Mouse (Mus musculus) liver, embryonic 12.5 days (tissue): ENCODE results near the gene Acyp1. TPM values are rescaled to one million over a fixed set of nuclear protein-coding genes. Genes with fewer than 3 reads are reported as not detected.

Experiments
- ATAC-seq: fragments of 200-750 bp; cut with Nextera tagmentation; 2 replicates; pipeline ENCODE4 v1.8.0; 2017; ENCODE audit warnings: moderate number of reproducible peaks, mild to moderate bottlenecking, moderate library complexity
- H3K27ac ChIP-seq: fragments of 300-500 bp; sonication (generic); 2 replicates; pipeline ENCODE4 v1.5.1; 2016; ENCODE audit warnings: mild to moderate bottlenecking
- H3K27me3 ChIP-seq: fragments of 300-500 bp; sonication (generic); replicated peaks from 2 replicates; pipeline ENCODE4 v1.6.1; 2016; ENCODE audit warnings: mild to moderate bottlenecking, moderate library complexity
- H3K36me3 ChIP-seq: fragments of 300-500 bp; sonication (generic); 2 replicates; pipeline ENCODE4 v1.6.1; 2016; ENCODE audit warnings: mild to moderate bottlenecking, moderate library complexity
- H3K4me1 ChIP-seq: fragments of 300-500 bp; sonication (generic); 2 replicates; pipeline ENCODE4 v1.6.1; 2016
- H3K4me2 ChIP-seq: fragments of 300-500 bp; sonication (generic); 2 replicates; pipeline ENCODE4 v1.6.1; 2016; ENCODE audit warnings: mild to moderate bottlenecking, moderate library complexity
- H3K4me3 ChIP-seq: fragments of 300-500 bp; sonication (generic); 2 replicates; pipeline ENCODE4 v1.5.1; 2016; ENCODE audit warnings: mild to moderate bottlenecking, moderate library complexity
- H3K9ac ChIP-seq: fragments of 300-500 bp; sonication (generic); 2 replicates; pipeline ENCODE4 v1.6.1; 2016; ENCODE audit warnings: mild to moderate bottlenecking, moderate library complexity
- H3K9me3 ChIP-seq: fragments of 300-500 bp; sonication (generic); replicated peaks from 2 replicates; pipeline ENCODE4 v1.6.1; 2016; ENCODE audit warnings: mild to moderate bottlenecking, moderate library complexity
- WGBS: fragments of 180-500 bp; shearing (Covaris S2); methylation state at CpG from one replicate; pipeline ENCODE4 v1.1.7; 2016; ENCODE audit not compliant: insufficient replicate concordance; 5-methylcytosine and 5-hydroxymethylcytosine counted together
- polyA plus RNA-seq: library from polyadenylated mRNA; unstranded; fragments of >200 nt; fragmentation: Nextera tagmentation; extraction: Ambion mirVana; gene quantifications from 2 replicates; pipeline ENCODE4 v1.2.1, GENCODE M21; 2016

Gene Acyp1
- polyA plus RNA-seq, 1 experiment from 2014 or later, result 76.1 TPM

- Histone ChIP-seq H3K4me2 (peak overlapping the region; percentile 71), H3K36me3 (peaks cover 12% of the 10 kb centered on the region), H3K4me3 (peak overlapping the region; percentile 78), H3K9ac (peak overlapping the region; percentile 85; the same call in 1 of the 2 replicates), H3K9me3 (no peaks in the 10 kb centered on the region), H3K4me1 (peaks cover 36% of the 10 kb centered on the region), H3K27me3 (no peaks in the 10 kb centered on the region), H3K27ac (peak overlapping the region; percentile 25; the same call in 1 of the 2 replicates)
- WGBS, result 35% methylated on average over 12 of the region's 12 CpGs
- peak; percentile 37 for ATAC-seq
These were observed 7.2 kb downstream of the Acyp1 start for GRCm38 (mm10) chr12:85280845-85281651.

- H3K4me3 ChIP-seq, result peak overlapping the region; percentile 78
- peaks cover 36% of the 10 kb centered on the region for H3K4me1 ChIP-seq
- H3K4me2 ChIP-seq, result peak overlapping the region; percentile 71
- ATAC-seq, result peak; percentile 88
- peak overlapping the region; percentile 85 for H3K9ac ChIP-seq
- no peaks in the 10 kb centered on the region for H3K27me3 ChIP-seq
- peak overlapping the region; percentile 89 for H3K27ac ChIP-seq
- peaks cover 20% of the 10 kb centered on the region for H3K36me3 ChIP-seq
- WGBS, result under 1% methylated on average over 31 of the region's 31 CpGs
- no peaks in the 10 kb centered on the region for H3K9me3 ChIP-seq
These were observed 8.0 kb downstream of the Acyp1 start for GRCm38 (mm10) chr12:85280105-85280844.

GRCm38 (mm10) chr12:85279396-85280080 is 8.7 kb downstream of the Acyp1 start:
- Histone ChIP-seq H3K4me3 (peak overlapping the region; percentile 78), H3K9ac (peak overlapping the region; percentile 85), H3K9me3 (no peaks in the 10 kb centered on the region), H3K4me1 (peaks cover 36% of the 10 kb centered on the region), H3K36me3 (peaks cover 27% of the 10 kb centered on the region), H3K27ac (peak overlapping the region; percentile 89), H3K4me2 (peak overlapping the region; percentile 71), H3K27me3 (no peaks in the 10 kb centered on the region)
- peak; percentile 62 for ATAC-seq
- WGBS, result 3% methylated on average over 10 of the region's 10 CpGs

- peak; percentile 80 for ATAC-seq
- Histone ChIP-seq H3K27me3 (no peaks in the 10 kb centered on the region), H3K9me3 (no peaks in the 10 kb centered on the region), H3K4me3 (peak overlapping the region; percentile 78), H3K27ac (peak overlapping the region; percentile 77), H3K36me3 (peaks cover 33% of the 10 kb centered on the region), H3K4me1 (peaks cover 39% of the 10 kb centered on the region), H3K4me2 (peak overlapping the region; percentile 71), H3K9ac (peak overlapping the region; percentile 52; the same call in 1 of the 2 replicates)
- WGBS, result 53% methylated on average over 10 of the region's 10 CpGs
These were observed 9.3 kb downstream of the Acyp1 start for GRCm38 (mm10) chr12:85278919-85279318.

- peaks cover 52% of the 10 kb centered on the region for H3K4me1 ChIP-seq
- no peaks in the 10 kb centered on the region for H3K9me3 ChIP-seq
- no peak overlapping the region for H3K9ac ChIP-seq
- no peak overlapping the region for H3K27ac ChIP-seq
- H3K27me3 ChIP-seq, result no peaks in the 10 kb centered on the region
- 82% methylated on average over 5 of the region's 5 CpGs for WGBS
- no peak overlapping the region for H3K4me3 ChIP-seq
- no peak overlapping the region for H3K4me2 ChIP-seq
- H3K36me3 ChIP-seq, result peaks cover 34% of the 10 kb centered on the region
- no peak for ATAC-seq
These were observed 12.0 kb downstream of the Acyp1 start for GRCm38 (mm10) chr12:85276273-85276672.

GRCm38 (mm10) chr12:85273508-85273907 is 14.7 kb downstream of the Acyp1 start:
- ATAC-seq, result no peak
- no peak overlapping the region for H3K9ac ChIP-seq
- no peaks in the 10 kb centered on the region for H3K27me3 ChIP-seq
- 73% methylated on average over 10 of the region's 10 CpGs for WGBS
- H3K9me3 ChIP-seq, result no peaks in the 10 kb centered on the region
- H3K4me1 ChIP-seq, result peaks cover 45% of the 10 kb centered on the region
- H3K27ac ChIP-seq, result no peak overlapping the region
- H3K4me2 ChIP-seq, result no peak overlapping the region
- H3K36me3 ChIP-seq, result peaks cover 42% of the 10 kb centered on the region
- H3K4me3 ChIP-seq, result no peak overlapping the region

- Histone ChIP-seq H3K4me3 (no peak overlapping the region), H3K27me3 (no peaks in the 10 kb centered on the region), H3K4me1 (peaks cover 33% of the 10 kb centered on the region), H3K9me3 (no peaks in the 10 kb centered on the region), H3K4me2 (no peak overlapping the region), H3K27ac (no peak overlapping the region), H3K9ac (no peak overlapping the region), H3K36me3 (peaks cover 44% of the 10 kb centered on the region)
- WGBS, result 60% methylated on average over 4 of the region's 4 CpGs
- ATAC-seq, result peak; percentile 60
These were observed 16.4 kb downstream of the Acyp1 start for GRCm38 (mm10) chr12:85271843-85272206.

GRCm38 (mm10) chr12:85271132-85271842 is 17.0 kb downstream of the Acyp1 start:
- H3K36me3 ChIP-seq, result peaks cover 39% of the 10 kb centered on the region
- peak overlapping the region; percentile 18; the same call in 1 of the 2 replicates for H3K27ac ChIP-seq
- no peak overlapping the region for H3K4me3 ChIP-seq
- 54% methylated on average over 7 of the region's 7 CpGs for WGBS
- H3K4me2 ChIP-seq, result peak overlapping the region; percentile 77
- peaks cover 33% of the 10 kb centered on the region for H3K4me1 ChIP-seq
- H3K9me3 ChIP-seq, result no peaks in the 10 kb centered on the region
- ATAC-seq, result no peak
- H3K9ac ChIP-seq, result 0 out of 2 replicates have a peak overlapping the region, but pooled peaks have one; percentile 24
- H3K27me3 ChIP-seq, result no peaks in the 10 kb centered on the region

GRCm38 (mm10) chr12:85270319-85270718 is 17.9 kb downstream of the Acyp1 start, which contains the start of gene Mlh3:
Gene Mlh3 (minus strand): TSS chr12:85270599.
- peak; percentile 89 for ATAC-seq
- Histone ChIP-seq H3K27ac (peak within 1 kb of the TSS; percentile 75), H3K4me2 (peak within 1 kb of the TSS; percentile 77), H3K9me3 (no peaks in the 10 kb centered on the region), H3K9ac (peak within 1 kb of the TSS; percentile 75), H3K4me3 (peak within 1 kb of the TSS; percentile 76), H3K27me3 (no peaks in the 10 kb centered on the region), H3K36me3 (peaks cover 30% of the 10 kb centered on the region), H3K4me1 (peaks cover 33% of the 10 kb centered on the region)
- 3% methylated on average over 35 of the region's 35 CpGs for WGBS

- Histone ChIP-seq H3K4me2 (peak overlapping the region; percentile 77), H3K27me3 (no peaks in the 10 kb centered on the region), H3K36me3 (peaks cover 25% of the 10 kb centered on the region), H3K4me1 (peaks cover 33% of the 10 kb centered on the region), H3K27ac (peak overlapping the region; percentile 75), H3K9me3 (no peaks in the 10 kb centered on the region), H3K4me3 (peak overlapping the region; percentile 76), H3K9ac (peak overlapping the region; percentile 75)
- 49% methylated on average over 3 of the region's 3 CpGs for WGBS
- ATAC-seq, result no peak
These were observed 18.4 kb downstream of the Acyp1 start for GRCm38 (mm10) chr12:85269821-85270220.

- Histone ChIP-seq H3K4me3 (no peak overlapping the region), H3K36me3 (peaks cover 15% of the 10 kb centered on the region; the same call in 1 of the 2 replicates), H3K4me1 (peaks cover 12% of the 10 kb centered on the region), H3K4me2 (no peak overlapping the region), H3K27ac (no peak overlapping the region), H3K9me3 (no peaks in the 10 kb centered on the region), H3K9ac (no peak overlapping the region), H3K27me3 (no peaks in the 10 kb centered on the region)
- no peak for ATAC-seq
- WGBS, result 66% methylated on average over 3 of the region's 3 CpGs
These were observed 22.0 kb downstream of the Acyp1 start for GRCm38 (mm10) chr12:85266248-85266647.
